Mouse (Mus musculus): ENCODE results near the gene Ccnt2. TPM values are rescaled to one million over a fixed set of nuclear protein-coding genes. Genes with fewer than 3 reads are reported as not detected.

Ccnt2 gene
- polyA plus RNA-seq, 1 experiment = 55.2 TPM

- no peak for DNase-seq (ENCODE audit: extremely low spot score in 1 of 2, low spot score in 1 of 2)
These were observed 11.9 kb downstream of the Ccnt2 start for GRCm38 (mm10) chr1:127785882-127786281.

- DNase-seq (ENCODE audit: extremely low spot score in 1 of 2, low spot score in 1 of 2) = no peak
These were observed 15.0 kb downstream of the Ccnt2 start for GRCm38 (mm10) chr1:127788943-127789342.

- no peak for DNase-seq (ENCODE audit: extremely low spot score in 1 of 2, low spot score in 1 of 2)
These were observed 19.5 kb downstream of the Ccnt2 start for GRCm38 (mm10) chr1:127793459-127793858.

GRCm38 (mm10) chr1:127795087-127795769 is 21.3 kb downstream of the Ccnt2 start:
- DNase-seq (ENCODE audit: extremely low spot score in 1 of 2, low spot score in 1 of 2) = no peak

- no peak for DNase-seq (ENCODE audit: extremely low spot score in 1 of 2, low spot score in 1 of 2)
These were observed 22.4 kb downstream of the Ccnt2 start for GRCm38 (mm10) chr1:127796341-127796740.

GRCm38 (mm10) chr1:127796752-127797151 is 22.8 kb downstream of the Ccnt2 start:
- DNase-seq (ENCODE audit: extremely low spot score in 1 of 2, low spot score in 1 of 2) = no peak

- peak in 1 of 2 experiments; percentile 31 for DNase-seq (ENCODE audit: extremely low spot score in 1 of 2, low spot score in 1 of 2)
These were observed 29.0 kb downstream of the Ccnt2 start for GRCm38 (mm10) chr1:127802916-127803315.

GRCm38 (mm10) chr1:127808671-127809070 is 34.7 kb downstream of the Ccnt2 start:
- no peak for DNase-seq (ENCODE audit: extremely low spot score in 1 of 2, low spot score in 1 of 2)

- DNase-seq (ENCODE audit: extremely low spot score in 1 of 2, low spot score in 1 of 2) = peak in 1 of 2 experiments; percentile 71
These were observed 39.0 kb downstream of the Ccnt2 start for GRCm38 (mm10) chr1:127812929-127813328.

- DNase-seq (ENCODE audit: extremely low spot score in 1 of 2, low spot score in 1 of 2) = no peak
These were observed 42.4 kb downstream of the Ccnt2 start for GRCm38 (mm10) chr1:127816381-127816780.

GRCm38 (mm10) chr1:127827325-127827724 is 53.4 kb downstream of the Ccnt2 start:
- peak in 1 of 2 experiments; percentile 80 for DNase-seq (ENCODE audit: extremely low spot score in 1 of 2, low spot score in 1 of 2)

- DNase-seq (ENCODE audit: extremely low spot score in 1 of 2, low spot score in 1 of 2) = no peak
These were observed 56.4 kb downstream of the Ccnt2 start for GRCm38 (mm10) chr1:127830215-127830921.

GRCm38 (mm10) chr1:127833714-127834113 is 59.8 kb downstream of the Ccnt2 start:
- DNase-seq (ENCODE audit: extremely low spot score in 1 of 2, low spot score in 1 of 2) = no peak

- no peak for DNase-seq (ENCODE audit: extremely low spot score in 1 of 2, low spot score in 1 of 2)
These were observed 60.2 kb downstream of the Ccnt2 start for GRCm38 (mm10) chr1:127834202-127834601.

- DNase-seq (ENCODE audit: extremely low spot score in 1 of 2, low spot score in 1 of 2) = no peak
These were observed 62.7 kb downstream of the Ccnt2 start for GRCm38 (mm10) chr1:127836619-127837018.

GRCm38 (mm10) chr1:127838602-127839001 is 64.6 kb downstream of the Ccnt2 start:
- peak in 1 of 2 experiments; percentile 36 for DNase-seq (ENCODE audit: extremely low spot score in 1 of 2, low spot score in 1 of 2)

GRCm38 (mm10) chr1:127845472-127845871 is 71.5 kb downstream of the Ccnt2 start:
- no peak for DNase-seq (ENCODE audit: extremely low spot score in 1 of 2, low spot score in 1 of 2)

- no peak for DNase-seq (ENCODE audit: extremely low spot score in 1 of 2, low spot score in 1 of 2)
These were observed 76.2 kb downstream of the Ccnt2 start for GRCm38 (mm10) chr1:127850075-127850610.

- DNase-seq (ENCODE audit: extremely low spot score in 1 of 2, low spot score in 1 of 2) = peak in 1 of 2 experiments; percentile 66
These were observed 80.7 kb downstream of the Ccnt2 start, which contains the start of gene Map3k19 for GRCm38 (mm10) chr1:127854486-127855222. Gene Map3k19 (minus strand): TSS chr1:127855031.
